Mouse (Mus musculus) midbrain, embryonic 16.5 days (tissue): Measurements from ENCODE around the gene Il18. TPM values are rescaled to one million over a fixed set of nuclear protein-coding genes. Genes with fewer than 3 reads are reported as not detected.

ENCODE experiments used
- ATAC-seq: fragments of 200-750 bp; cut with Nextera tagmentation; 2 replicates; pipeline ENCODE4 v1.8.0; 2017; ENCODE audit warnings: moderate TSS enrichment
- H3K27ac ChIP-seq: fragments of 300-500 bp; sonication (generic); 2 replicates; pipeline ENCODE4 v1.5.1; 2014; ENCODE audit warnings: mild to moderate bottlenecking, low read length, mixed read lengths
- H3K27me3 ChIP-seq: fragments of 300-500 bp; sonication (generic); 2 replicates; pipeline ENCODE4 v1.6.1; 2014; ENCODE audit warnings: low read depth, low read length, mixed read lengths; ENCODE audit not compliant: control insufficient read depth, insufficient read depth
- H3K36me3 ChIP-seq: fragments of 300-500 bp; sonication (generic); 2 replicates; pipeline ENCODE4 v1.6.1; 2014; ENCODE audit warnings: mild to moderate bottlenecking, low read length, moderate library complexity, mixed read lengths; ENCODE audit not compliant: control insufficient read depth, insufficient read depth
- H3K4me1 ChIP-seq: fragments of 300-500 bp; sonication (generic); 2 replicates; pipeline ENCODE4 v1.6.1; 2014; ENCODE audit warnings: mild to moderate bottlenecking, low read length, mixed read lengths; ENCODE audit not compliant: control insufficient read depth, insufficient read depth
- H3K4me2 ChIP-seq: fragments of 300-500 bp; sonication (generic); 2 replicates; pipeline ENCODE4 v1.6.1; 2014; ENCODE audit warnings: mild to moderate bottlenecking, low read length, mixed read lengths
- H3K4me3 ChIP-seq: fragments of 300-500 bp; sonication (generic); 2 replicates; pipeline ENCODE4 v1.5.1; 2014; ENCODE audit warnings: low read depth, mild to moderate bottlenecking, low read length, moderate library complexity, mixed read lengths
- H3K9ac ChIP-seq: fragments of 300-500 bp; sonication (generic); 2 replicates; pipeline ENCODE4 v1.6.1; 2014; ENCODE audit warnings: low read depth, low read length, mixed read lengths
- H3K9me3 ChIP-seq: fragments of 300-500 bp; sonication (generic); replicated peaks from 2 replicates; pipeline ENCODE4 v1.6.1; 2014; ENCODE audit warnings: mild to moderate bottlenecking, low read length, mixed read lengths; ENCODE audit not compliant: control insufficient read depth, poor library complexity, severe bottlenecking
- WGBS: fragments of 180-500 bp; shearing (Covaris S2); extraction: QIAGEN DNeasy Blood & Tissue Kit; methylation state at CpG from one replicate; pipeline ENCODE4 v1.1.7; 2014; 5-methylcytosine and 5-hydroxymethylcytosine counted together
- polyA plus RNA-seq: library from polyadenylated mRNA; unstranded; fragments of >200 nt; fragmentation: Nextera tagmentation; extraction: Ambion mirVana; gene quantifications from 2 replicates; pipeline ENCODE4 v1.2.1, GENCODE M21; 2015

Il18 gene
- polyA plus RNA-seq, result 21.0 and 26.0 TPM in 2 replicates

GRCm38 (mm10) chr9:50554241-50555093 is at the start of gene Il18:
Il18 (plus strand) TSS chr9:50554827.
- no peaks in the 10 kb centered on the region for H3K27me3 ChIP-seq
- peak within 1 kb of the TSS; percentile 59 for H3K4me2 ChIP-seq
- WGBS, result 17% methylated on average over 12 of the region's 12 CpGs
- H3K9me3 ChIP-seq, result no peaks in the 10 kb centered on the region
- H3K9ac ChIP-seq, result peak within 1 kb of the TSS; percentile 62
- H3K4me1 ChIP-seq, result peaks cover 9% of the 10 kb centered on the region; the same call in 1 of the 2 replicates
- H3K27ac ChIP-seq, result peak within 1 kb of the TSS; percentile 85
- no peaks in the 10 kb centered on the region for H3K36me3 ChIP-seq
- peak within 1 kb of the TSS; percentile 36 for H3K4me3 ChIP-seq
- ATAC-seq, result peak; percentile 97

- no peak overlapping the region for H3K4me3 ChIP-seq
- 61% methylated on average over 6 of the region's 6 CpGs for WGBS
- no peaks in the 10 kb centered on the region for H3K9me3 ChIP-seq
- no peaks in the 10 kb centered on the region for H3K27me3 ChIP-seq
- no peak overlapping the region for H3K9ac ChIP-seq
- no peaks in the 10 kb centered on the region for H3K36me3 ChIP-seq
- H3K4me2 ChIP-seq, result no peak overlapping the region
- no peaks in the 10 kb centered on the region for H3K4me1 ChIP-seq
- H3K27ac ChIP-seq, result no peak overlapping the region
- no peak for ATAC-seq
Observed at GRCm38 (mm10) chr9:50505405-50505804, 49.2 kb upstream of the Il18 start.

- no peak for ATAC-seq
- H3K27ac ChIP-seq, result no peak overlapping the region
- no peaks in the 10 kb centered on the region for H3K27me3 ChIP-seq
- 75% methylated on average over 7 of the region's 7 CpGs for WGBS
- H3K9ac ChIP-seq, result no peak overlapping the region
- H3K4me1 ChIP-seq, result no peaks in the 10 kb centered on the region
- H3K36me3 ChIP-seq, result no peaks in the 10 kb centered on the region
- H3K4me3 ChIP-seq, result no peak overlapping the region
- H3K4me2 ChIP-seq, result no peak overlapping the region
- H3K9me3 ChIP-seq, result no peaks in the 10 kb centered on the region
Observed at GRCm38 (mm10) chr9:50507570-50507969, 47.1 kb upstream of the Il18 start.

DNA sequence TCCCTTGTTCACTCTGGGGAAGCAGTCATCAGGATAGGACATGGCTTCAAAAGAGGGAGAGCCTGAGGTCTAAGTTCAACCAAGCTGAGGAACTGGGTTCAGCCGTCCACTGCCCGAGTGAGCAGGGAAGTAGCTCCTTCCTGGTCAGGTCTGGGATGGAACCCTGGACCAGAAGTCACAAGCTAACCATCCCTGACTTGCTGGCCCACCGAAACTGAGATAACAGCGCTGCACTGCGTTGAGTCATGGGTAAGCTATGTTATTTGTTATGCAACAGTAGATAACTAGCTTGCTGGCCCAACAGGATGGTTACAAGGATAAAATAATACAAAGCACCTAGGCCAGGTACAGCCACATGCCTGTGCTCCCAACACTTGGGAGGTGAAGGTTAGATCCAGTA is 39.2 kb upstream of the Il18 start:
- no peaks in the 10 kb centered on the region for H3K4me1 ChIP-seq
- H3K9me3 ChIP-seq, result no peaks in the 10 kb centered on the region
- no peak overlapping the region for H3K27ac ChIP-seq
- 84% methylated on average over 5 of the region's 5 CpGs for WGBS
- no peak overlapping the region for H3K4me2 ChIP-seq
- H3K4me3 ChIP-seq, result no peak overlapping the region
- H3K9ac ChIP-seq, result no peak overlapping the region
- no peaks in the 10 kb centered on the region for H3K27me3 ChIP-seq
- ATAC-seq, result no peak
- no peaks in the 10 kb centered on the region for H3K36me3 ChIP-seq

DNA sequence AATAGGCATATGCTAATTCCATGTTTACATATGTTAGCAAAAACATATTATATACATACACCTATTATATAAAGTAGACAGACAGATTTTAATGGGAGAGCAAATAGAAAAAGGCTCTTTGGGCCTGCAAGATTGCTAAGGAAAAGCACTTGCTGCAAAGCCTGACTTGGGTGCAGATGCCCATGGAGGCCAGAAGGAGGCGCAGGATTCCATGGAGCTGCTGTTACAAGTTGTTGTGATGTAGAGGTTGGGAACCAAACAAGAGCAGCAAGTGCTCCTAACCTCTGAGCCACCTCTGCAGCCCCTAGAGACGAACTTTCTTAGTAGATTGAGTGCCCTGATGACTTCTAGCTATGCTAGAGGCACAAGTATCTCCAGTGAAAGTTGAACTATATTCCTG is 35.8 kb upstream of the Il18 start:
- Histone ChIP-seq H3K4me3 (no peak overlapping the region), H3K36me3 (no peaks in the 10 kb centered on the region), H3K9ac (no peak overlapping the region), H3K4me1 (no peaks in the 10 kb centered on the region), H3K27me3 (no peaks in the 10 kb centered on the region), H3K4me2 (no peak overlapping the region), H3K9me3 (no peaks in the 10 kb centered on the region), H3K27ac (no peak overlapping the region)
- ATAC-seq, result no peak
- 10% methylated on average over 2 of the region's 2 CpGs for WGBS

- Histone ChIP-seq H3K9me3 (no peaks in the 10 kb centered on the region), H3K27me3 (no peaks in the 10 kb centered on the region), H3K4me3 (no peak overlapping the region), H3K4me1 (no peaks in the 10 kb centered on the region), H3K9ac (no peak overlapping the region), H3K4me2 (no peak overlapping the region), H3K27ac (no peak overlapping the region), H3K36me3 (no peaks in the 10 kb centered on the region)
- 86% methylated on average over 6 of the region's 6 CpGs for WGBS
- no peak for ATAC-seq
Observed at GRCm38 (mm10) chr9:50520748-50521147, 33.9 kb upstream of the Il18 start.

DNA sequence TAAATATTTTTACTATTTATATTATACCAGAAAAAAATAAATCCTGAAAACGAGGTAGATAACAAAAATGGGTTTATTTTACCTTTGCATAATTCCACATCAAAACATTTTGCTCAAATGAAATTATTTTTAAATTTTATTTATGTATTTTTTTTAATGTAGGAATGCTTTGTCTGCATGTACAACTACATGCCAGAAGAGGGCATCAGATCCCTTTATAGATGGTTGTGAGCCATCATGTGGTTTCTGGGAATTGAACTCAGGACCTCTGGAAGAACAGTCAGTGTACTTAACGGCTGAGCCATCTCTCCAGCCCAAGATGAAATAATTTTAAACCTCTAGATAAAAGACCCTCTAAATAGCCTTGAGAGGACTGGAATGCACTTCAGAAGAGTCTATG is 33.1 kb upstream of the Il18 start:
- H3K27me3 ChIP-seq, result no peaks in the 10 kb centered on the region
- H3K4me3 ChIP-seq, result no peak overlapping the region
- no peaks in the 10 kb centered on the region for H3K9me3 ChIP-seq
- H3K9ac ChIP-seq, result no peak overlapping the region
- H3K36me3 ChIP-seq, result no peaks in the 10 kb centered on the region
- H3K4me1 ChIP-seq, result no peaks in the 10 kb centered on the region
- H3K4me2 ChIP-seq, result no peak overlapping the region
- H3K27ac ChIP-seq, result no peak overlapping the region
- ATAC-seq, result no peak
- WGBS, result 65% methylated on average over 2 of the region's 2 CpGs

DNA sequence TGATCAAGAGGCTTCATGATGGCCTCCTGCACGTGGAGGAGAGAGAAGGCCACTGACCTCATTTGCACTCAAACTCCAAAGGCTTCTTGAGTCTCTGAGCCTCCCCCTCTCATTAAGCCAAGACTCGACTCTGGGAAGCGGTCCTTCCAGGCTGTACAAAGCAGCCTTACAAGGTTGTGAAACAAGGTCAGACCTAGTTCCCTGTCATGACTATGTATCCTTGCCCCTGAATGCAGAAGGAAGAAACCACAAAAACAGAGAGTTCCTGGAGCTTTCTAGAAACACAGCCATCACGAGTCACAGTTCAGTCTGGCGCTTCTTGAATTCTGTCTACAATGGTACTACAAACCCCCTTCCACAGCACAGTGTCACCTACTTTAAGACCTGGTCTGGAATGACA is 32.1 kb upstream of the Il18 start:
- WGBS, result 86% methylated on average over 5 of the region's 5 CpGs

GRCm38 (mm10) chr9:50524936-50525335 is 29.7 kb upstream of the Il18 start:
- H3K36me3 ChIP-seq, result no peaks in the 10 kb centered on the region
- no peaks in the 10 kb centered on the region for H3K9me3 ChIP-seq
- no peaks in the 10 kb centered on the region for H3K27me3 ChIP-seq
- H3K4me2 ChIP-seq, result no peak overlapping the region
- no peak overlapping the region for H3K9ac ChIP-seq
- no peak for ATAC-seq
- 96% methylated on average over 5 of the region's 5 CpGs for WGBS
- H3K4me3 ChIP-seq, result no peak overlapping the region
- H3K27ac ChIP-seq, result no peak overlapping the region
- H3K4me1 ChIP-seq, result peaks cover 13% of the 10 kb centered on the region

More for the DNA sequence above, 32.1 kb upstream of the Il18 start:
- no peaks in the 10 kb centered on the region for H3K9me3 ChIP-seq
- H3K9ac ChIP-seq, result 0 out of 2 replicates have a peak overlapping the region, but pooled peaks have one; percentile 27
- no peak overlapping the region for H3K4me2 ChIP-seq
- no peak overlapping the region for H3K4me3 ChIP-seq
- H3K27me3 ChIP-seq, result no peaks in the 10 kb centered on the region
- no peaks in the 10 kb centered on the region for H3K36me3 ChIP-seq
- ATAC-seq, result no peak
- no peak overlapping the region for H3K27ac ChIP-seq
- peaks cover 9% of the 10 kb centered on the region for H3K4me1 ChIP-seq
